ENCODE assay signal across 14 mouse cellular contexts in the genomic region with DNA sequence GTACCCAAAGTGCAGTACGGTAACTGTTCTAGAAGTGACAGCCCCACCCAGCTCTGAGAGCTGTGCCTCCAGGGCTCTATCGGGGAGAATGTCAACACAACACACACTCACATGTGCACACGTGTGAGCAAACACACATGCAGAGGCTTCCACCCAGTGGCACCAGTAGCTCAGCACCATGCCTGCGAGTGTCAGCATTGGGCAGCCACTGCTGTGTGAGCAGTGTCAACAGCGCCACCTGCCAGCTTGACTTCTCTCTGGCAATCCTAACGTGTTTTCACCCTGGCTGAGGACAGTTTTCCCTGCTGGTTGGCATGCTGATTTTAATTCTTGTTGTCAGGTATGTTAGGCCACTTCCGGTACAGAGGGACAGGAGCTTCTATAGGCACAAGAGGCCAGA. TPM values are rescaled to one million over a fixed set of nuclear protein-coding genes. Genes with fewer than 3 reads are reported as not detected.
DNase-seq lines count a peak whose midpoint lies in the region; ATAC-seq and TF ChIP-seq lines count a peak whose summit lies in the region.
"Had no signal": no experiment of that assay in that cellular context is flagged by ENCODE, and none has a peak within 500 bp of the region (broad histone marks: within the 10 kb centered on the region; RNA-seq: fewer than 3 reads in every experiment).

No protein-coding gene starts in this region.

- no peaks in the 10 kb centered on the region for H3K36me3 ChIP-seq in C2C12 (ENCODE audit: control insufficient read depth, insufficient read depth)
- no peaks in the 10 kb centered on the region for H3K36me3 ChIP-seq in embryonic facial prominence, embryonic 11.5 days (replicated peaks; ENCODE audit: control insufficient read depth, insufficient read depth, low read depth, low read length)
- H3K36me3 ChIP-seq: forebrain, embryonic 10.5 days; limb, embryonic 12.5 days had no signal

- H3K27ac ChIP-seq in left cerebral cortex, adult 2 months: no peak overlapping the region
- H3K27ac ChIP-seq in embryonic facial prominence, embryonic 11.5 days (replicated peaks; ENCODE audit: low read depth, low read length): no peak overlapping the region
- H3K27ac ChIP-seq: forebrain, embryonic 10.5 days; limb, embryonic 12.5 days had no signal

- H3K4me3 ChIP-seq in left cerebral cortex, adult 2 months: no peak overlapping the region
- no peak overlapping the region for H3K4me3 ChIP-seq in C2C12 (ENCODE audit: insufficient read depth, poor library complexity, severe bottlenecking)
- H3K4me3 ChIP-seq in embryonic facial prominence, embryonic 11.5 days (ENCODE audit: low read depth, low read length): no peak overlapping the region
- H3K4me3 ChIP-seq: forebrain, embryonic 10.5 days; limb, embryonic 12.5 days had no signal

- H3K9me3 ChIP-seq in embryonic facial prominence, embryonic 11.5 days (replicated peaks; ENCODE audit: control insufficient read depth, low read length): no peaks in the 10 kb centered on the region
- H3K9me3 ChIP-seq: forebrain, embryonic 10.5 days; limb, embryonic 12.5 days had no signal

- H3K9ac ChIP-seq in embryonic facial prominence, embryonic 11.5 days (replicated peaks; ENCODE audit: low read length): no peak overlapping the region
- H3K9ac ChIP-seq: limb, embryonic 12.5 days had no signal

- H3K4me1 ChIP-seq in embryonic facial prominence, embryonic 11.5 days (ENCODE audit: control insufficient read depth, insufficient read depth, low read length): no peaks in the 10 kb centered on the region

- H3ac ChIP-seq in C2C12 (ENCODE audit: control insufficient read depth, insufficient read length, low read depth): no peak overlapping the region

- no peaks in the 10 kb centered on the region for H3K79me3 ChIP-seq in C2C12 (ENCODE audit: low read depth)

- H3K27me3 ChIP-seq in C2C12 (ENCODE audit: control insufficient read depth, insufficient read depth, insufficient read length): peaks cover 10% of the 10 kb centered on the region
- H3K27me3 ChIP-seq in embryonic facial prominence, embryonic 11.5 days (ENCODE audit: control insufficient read depth, insufficient read depth, low read length): no peaks in the 10 kb centered on the region

- intact Hi-C loops in left cerebral cortex, postnatal 4 days (cut with DNase I): no loop called here
- intact Hi-C loops in left cerebral cortex, adult 2 months (cut with DNase I): no loop called here

- WGBS in embryonic facial prominence, embryonic 11.5 days: 42% methylated on average over 7 of the region's 7 CpGs

- TF ChIP-seq CTCF in left cerebral cortex, adult 2 months (IDR thresholded peaks at IDR 0.05): no peak; the same call in 1 of the 2 replicates
- TF ChIP-seq CTCF in C2C12 (IDR thresholded peaks at IDR 0.05; ENCODE audit: control insufficient read depth, insufficient read depth, insufficient read length): peak; percentile 64

- peak; percentile 37 for DNase-seq in cerebellum, adult 9-11 months
- DNase-seq in cerebellum, adult 11 months: no peak
- DNase-seq in left cerebral cortex, postnatal 4 days: peak; percentile 56
- no peak for DNase-seq in left cerebral cortex, adult 2 months (ENCODE audit: extremely low spot score in 1 of 2, low spot score in 2 of 2)
- DNase-seq in embryonic facial prominence, embryonic 11.5 days (ENCODE audit: low spot score): peak; percentile 33
- no peak for DNase-seq in T-cell, adult 2 months (ENCODE audit: low spot score)
- DNase-seq in left cerebral cortex, adult 8-10 months (ENCODE audit: low spot score in 2 of 2): no peak
- DNase-seq: cerebellum, adult 11-12 months; heart, postnatal 36 days had no signal

- H3K4me2 ChIP-seq in embryonic facial prominence, embryonic 11.5 days (ENCODE audit: low read depth, low read length): no peak overlapping the region
- H3K4me2 ChIP-seq: limb, embryonic 12.5 days had no signal

- H3K79me2 ChIP-seq in C2C12 (ENCODE audit: control insufficient read depth, insufficient read depth): no peaks in the 10 kb centered on the region

- ATAC-seq in embryonic facial prominence, embryonic 11.5 days (replicated peaks; ENCODE audit: insufficient number of reproducible peaks, low FRiP score, low TSS enrichment, low read depth): no peak
- ATAC-seq: CD4-positive, CD25-positive, alpha-beta regulatory T cell, adult 4 months had no signal

TF ChIP-seq in C2C12, 6 proteins besides CTCF, POLR2A, EP300 and RAD21:
- TF ChIP-seq CEBPB (IDR thresholded peaks at IDR 0.05; ENCODE audit: low read depth): no peak
- TF ChIP-seq FOSL1 (IDR thresholded peaks at IDR 0.05; ENCODE audit: insufficient read depth, low read length, poor library complexity, severe bottlenecking): no peak
- TF ChIP-seq MYOG (IDR thresholded peaks at IDR 0.05; ENCODE audit: control insufficient read depth, extremely low read depth, insufficient read length): no peak
- TF ChIP-seq MAX (IDR thresholded peaks at IDR 0.05): no peak
- TF ChIP-seq MYOD1 (IDR thresholded peaks at IDR 0.05; ENCODE audit: control insufficient read depth, insufficient read length, low read depth): no peak
- no peak for TF ChIP-seq USF1 (IDR thresholded peaks at IDR 0.05; ENCODE audit: low read depth)

RNA-seq across cellular contexts. Expression of a gene that starts 5.9 kb away (rescaled TPM):
- 1 to 10 TPM; 2.3 to 2.9 TPM for total RNA-seq in left cerebral cortex, postnatal 4 days (2021)
- 1 to 10 TPM; 2.9 to 3.8 TPM for total RNA-seq in left cerebral cortex, adult 2 months (2021)
- not detected for polyA plus RNA-seq in C2C12 (2012; fragmentation: generic; extraction: Trizol)
- 0.43 and 0.56 TPM in 2 replicates for polyA plus RNA-seq in embryonic facial prominence, embryonic 11.5 days (2014; fragmentation: Nextera tagmentation; extraction: Ambion mirVana)
- 1 to 10 TPM; 3.4 to 4.6 (median 4.2) TPM for total RNA-seq in left cerebral cortex, adult 8-10 months (2022)
- total RNA-seq: heart, postnatal 36 days had no signal
- polyA plus RNA-seq: CD4-positive, CD25-positive, alpha-beta regulatory T cell, adult 4 months had no signal

RNA-seq across cellular contexts. Expression of a gene that starts 18.9 kb away (rescaled TPM):
- under 1 TPM in 1 of 2 experiments, not detected in 1; 0.08 TPM for total RNA-seq in left cerebral cortex, postnatal 4 days (2021)
- not detected for total RNA-seq in left cerebral cortex, adult 2 months (2021)
- not detected for polyA plus RNA-seq in C2C12 (2012; fragmentation: generic; extraction: Trizol)
- polyA plus RNA-seq in embryonic facial prominence, embryonic 11.5 days (2014; fragmentation: Nextera tagmentation; extraction: Ambion mirVana): not detected in 2 replicates
- under 1 TPM in 1 of 4 experiments, not detected in 3; 0.32 TPM for total RNA-seq in left cerebral cortex, adult 8-10 months (2022)
- total RNA-seq: heart, postnatal 36 days had no signal
- polyA plus RNA-seq: CD4-positive, CD25-positive, alpha-beta regulatory T cell, adult 4 months; forebrain, embryonic 10.5 days; gonadal fat pad, adult 2 months; limb, embryonic 12.5 days had no signal

RNA-seq across cellular contexts. Expression of a gene that starts 31.8 kb away (rescaled TPM):
- not detected for total RNA-seq in left cerebral cortex, postnatal 4 days (2021)
- total RNA-seq in left cerebral cortex, adult 2 months (2021): not detected
- not detected for polyA plus RNA-seq in C2C12 (2012; fragmentation: generic; extraction: Trizol)
- polyA plus RNA-seq in embryonic facial prominence, embryonic 11.5 days (2014; fragmentation: Nextera tagmentation; extraction: Ambion mirVana): not detected in 2 replicates
- not detected for total RNA-seq in left cerebral cortex, adult 8-10 months (2022)
- polyA plus RNA-seq: CD4-positive, CD25-positive, alpha-beta regulatory T cell, adult 4 months; forebrain, embryonic 10.5 days; limb, embryonic 12.5 days had no signal

RNA-seq across cellular contexts. Expression of a gene that starts 42.3 kb away (rescaled TPM):
- total RNA-seq in left cerebral cortex, postnatal 4 days (2021): not detected
- not detected for total RNA-seq in left cerebral cortex, adult 2 months (2021)
- not detected for polyA plus RNA-seq in C2C12 (2012; fragmentation: generic; extraction: Trizol)
- not detected in 2 replicates for polyA plus RNA-seq in embryonic facial prominence, embryonic 11.5 days (2014; fragmentation: Nextera tagmentation; extraction: Ambion mirVana)
- total RNA-seq in left cerebral cortex, adult 8-10 months (2022): not detected
- total RNA-seq: heart, postnatal 36 days had no signal
- polyA plus RNA-seq: CD4-positive, CD25-positive, alpha-beta regulatory T cell, adult 4 months; forebrain, embryonic 10.5 days; gonadal fat pad, adult 2 months; limb, embryonic 12.5 days had no signal

RNA-seq across cellular contexts. Expression of a gene that starts 43.9 kb away (rescaled TPM):
- not detected for total RNA-seq in left cerebral cortex, postnatal 4 days (2021)
- total RNA-seq in left cerebral cortex, adult 2 months (2021): not detected
- polyA plus RNA-seq in C2C12 (2012; fragmentation: generic; extraction: Trizol): not detected
- polyA plus RNA-seq in embryonic facial prominence, embryonic 11.5 days (2014; fragmentation: Nextera tagmentation; extraction: Ambion mirVana): not detected in 2 replicates
- not detected for total RNA-seq in left cerebral cortex, adult 8-10 months (2022)
- total RNA-seq: heart, postnatal 36 days had no signal
- polyA plus RNA-seq: CD4-positive, CD25-positive, alpha-beta regulatory T cell, adult 4 months; forebrain, embryonic 10.5 days; limb, embryonic 12.5 days had no signal

Comparison
In these comparisons a context has a peak if more than half of its experiments do, and no peak if none do; other contexts are left out.
1. DNase-seq: peak in cerebellum, adult 9-11 months (single experiment), left cerebral cortex, postnatal 4 days (single experiment) and embryonic facial prominence, embryonic 11.5 days (single experiment); none in cerebellum, adult 11 months (single experiment), left cerebral cortex, adult 2 months (0 of 2), T-cell, adult 2 months (single experiment) and left cerebral cortex, adult 8-10 months (0 of 2).